Mouse (Mus musculus): ENCODE results near the gene Asns. TPM values are rescaled to one million over a fixed set of nuclear protein-coding genes. Genes with fewer than 3 reads are reported as not detected.
A peak's percentile ranks its signal among the peaks of the same experiment; 100 is the strongest.

The Asns gene
- polyA plus RNA-seq, 1 experiment, result 4.7 TPM

- Histone ChIP-seq H3K4me1 (ENCODE audit: control insufficient read depth) (peaks cover 87% of the 10 kb centered on the region), H3K4me3 (replicated peaks) (peak overlapping the region; percentile 95), H3K9me3 (ENCODE audit: control insufficient read depth, low read length) (no peaks in the 10 kb centered on the region), H3K27me3 (ENCODE audit: control insufficient read depth) (no peaks in the 10 kb centered on the region), H3K36me3 (ENCODE audit: control insufficient read depth) (peaks cover 41% of the 10 kb centered on the region)
- TF ChIP-seq GATA1 (IDR thresholded peaks at IDR 0.05; ENCODE audit: low read length) (no peak), TAL1 (IDR thresholded peaks at IDR 0.05; ENCODE audit: low read length) (no peak)
Measured at GRCm38 (mm10) chr6:7692037-7692436, 1.0 kb downstream of the Asns start.

- TF ChIP-seq TAL1 (IDR thresholded peaks at IDR 0.05; ENCODE audit: low read length) (no peak), GATA1 (IDR thresholded peaks at IDR 0.05; ENCODE audit: low read length) (no peak)
- Histone ChIP-seq H3K9me3 (ENCODE audit: control insufficient read depth, low read length) (no peaks in the 10 kb centered on the region), H3K4me3 (replicated peaks) (peak overlapping the region; percentile 95), H3K27me3 (ENCODE audit: control insufficient read depth) (no peaks in the 10 kb centered on the region), H3K4me1 (ENCODE audit: control insufficient read depth) (peaks cover 80% of the 10 kb centered on the region), H3K36me3 (ENCODE audit: control insufficient read depth) (peaks cover 57% of the 10 kb centered on the region)
Measured at GRCm38 (mm10) chr6:7690456-7690855, 2.6 kb downstream of the Asns start.

- TF ChIP-seq GATA1 (IDR thresholded peaks at IDR 0.05; ENCODE audit: low read length) (no peak), TAL1 (IDR thresholded peaks at IDR 0.05; ENCODE audit: low read length) (no peak)
- no peaks in the 10 kb centered on the region for H3K9me3 ChIP-seq (ENCODE audit: control insufficient read depth, low read length)
- H3K36me3 ChIP-seq (ENCODE audit: control insufficient read depth), result peaks cover 70% of the 10 kb centered on the region
- H3K4me3 ChIP-seq (replicated peaks), result peak overlapping the region; percentile 37
- peaks cover 69% of the 10 kb centered on the region for H3K4me1 ChIP-seq (ENCODE audit: control insufficient read depth)
- no peaks in the 10 kb centered on the region for H3K27me3 ChIP-seq (ENCODE audit: control insufficient read depth)
Measured at GRCm38 (mm10) chr6:7689180-7689579, 3.9 kb downstream of the Asns start.

- H3K36me3 ChIP-seq (ENCODE audit: control insufficient read depth), result peaks cover 97% of the 10 kb centered on the region
- TF ChIP-seq TAL1 (IDR thresholded peaks at IDR 0.05; ENCODE audit: low read length) (no peak), GATA1 (IDR thresholded peaks at IDR 0.05; ENCODE audit: low read length) (no peak)
- peaks cover 44% of the 10 kb centered on the region for H3K4me1 ChIP-seq (ENCODE audit: control insufficient read depth)
- H3K27me3 ChIP-seq (ENCODE audit: control insufficient read depth), result no peaks in the 10 kb centered on the region
- H3K4me3 ChIP-seq (replicated peaks), result no peak overlapping the region
- no peaks in the 10 kb centered on the region for H3K9me3 ChIP-seq (ENCODE audit: control insufficient read depth, low read length)
Measured at GRCm38 (mm10) chr6:7686047-7686446, 7.0 kb downstream of the Asns start.

GRCm38 (mm10) chr6:7676194-7676901 is 16.7 kb downstream of the Asns start:
- TF ChIP-seq TAL1 (IDR thresholded peaks at IDR 0.05; ENCODE audit: low read length) (no peak), GATA1 (IDR thresholded peaks at IDR 0.05; ENCODE audit: low read length) (no peak)
- Histone ChIP-seq H3K27me3 (ENCODE audit: control insufficient read depth) (no peaks in the 10 kb centered on the region), H3K4me1 (ENCODE audit: control insufficient read depth) (no peaks in the 10 kb centered on the region), H3K4me3 (replicated peaks) (no peak overlapping the region), H3K36me3 (ENCODE audit: control insufficient read depth) (peaks cover 97% of the 10 kb centered on the region), H3K9me3 (ENCODE audit: control insufficient read depth, low read length) (no peaks in the 10 kb centered on the region)

- no peaks in the 10 kb centered on the region for H3K4me1 ChIP-seq (ENCODE audit: control insufficient read depth)
- H3K4me3 ChIP-seq (replicated peaks), result no peak overlapping the region
- H3K27me3 ChIP-seq (ENCODE audit: control insufficient read depth), result no peaks in the 10 kb centered on the region
- TF ChIP-seq TAL1 (IDR thresholded peaks at IDR 0.05; ENCODE audit: low read length) (no peak), GATA1 (IDR thresholded peaks at IDR 0.05; ENCODE audit: low read length) (no peak)
- H3K36me3 ChIP-seq (ENCODE audit: control insufficient read depth), result peaks cover 61% of the 10 kb centered on the region
- H3K9me3 ChIP-seq (ENCODE audit: control insufficient read depth, low read length), result no peaks in the 10 kb centered on the region
Measured at GRCm38 (mm10) chr6:7672438-7673253, 20.4 kb downstream of the Asns start.

- no peak for TF ChIP-seq TAL1 (IDR thresholded peaks at IDR 0.05; ENCODE audit: low read length)
- TF ChIP-seq GATA1 (IDR thresholded peaks at IDR 0.05; ENCODE audit: low read length), result no peak
- H3K36me3 ChIP-seq (ENCODE audit: control insufficient read depth), result peaks cover 48% of the 10 kb centered on the region
- no peaks in the 10 kb centered on the region for H3K9me3 ChIP-seq (ENCODE audit: control insufficient read depth, low read length)
- H3K27me3 ChIP-seq (ENCODE audit: control insufficient read depth), result no peaks in the 10 kb centered on the region
- H3K4me3 ChIP-seq (replicated peaks), result no peak overlapping the region
- no peaks in the 10 kb centered on the region for H3K4me1 ChIP-seq (ENCODE audit: control insufficient read depth)
Measured at GRCm38 (mm10) chr6:7671429-7671828, 21.6 kb downstream of the Asns start.

GRCm38 (mm10) chr6:7670588-7670987 is 22.5 kb downstream of the Asns start:
- H3K4me3 ChIP-seq (replicated peaks), result no peak overlapping the region
- H3K27me3 ChIP-seq (ENCODE audit: control insufficient read depth), result no peaks in the 10 kb centered on the region
- peaks cover 40% of the 10 kb centered on the region for H3K36me3 ChIP-seq (ENCODE audit: control insufficient read depth)
- TF ChIP-seq TAL1 (IDR thresholded peaks at IDR 0.05; ENCODE audit: low read length) (no peak), GATA1 (IDR thresholded peaks at IDR 0.05; ENCODE audit: low read length) (no peak)
- no peaks in the 10 kb centered on the region for H3K4me1 ChIP-seq (ENCODE audit: control insufficient read depth)
- no peaks in the 10 kb centered on the region for H3K9me3 ChIP-seq (ENCODE audit: control insufficient read depth, low read length)

- no peaks in the 10 kb centered on the region for H3K9me3 ChIP-seq (ENCODE audit: control insufficient read depth, low read length)
- H3K36me3 ChIP-seq (ENCODE audit: control insufficient read depth), result peaks cover 31% of the 10 kb centered on the region
- no peak overlapping the region for H3K4me3 ChIP-seq (replicated peaks)
- H3K27me3 ChIP-seq (ENCODE audit: control insufficient read depth), result no peaks in the 10 kb centered on the region
- H3K4me1 ChIP-seq (ENCODE audit: control insufficient read depth), result no peaks in the 10 kb centered on the region
- TF ChIP-seq TAL1 (IDR thresholded peaks at IDR 0.05; ENCODE audit: low read length) (no peak), GATA1 (IDR thresholded peaks at IDR 0.05; ENCODE audit: low read length) (no peak)
Measured at GRCm38 (mm10) chr6:7669721-7670120, 23.3 kb downstream of the Asns start.

Measured in erythroblast, embryonic 14.5 days (primary cell).